Mouse (Mus musculus) left cerebral cortex, postnatal 14 days (tissue): ENCODE results near the gene Tectb. TPM values are rescaled to one million over a fixed set of nuclear protein-coding genes. Genes with fewer than 3 reads are reported as not detected.

Experiments used
- DNase-seq, 2 experiments: peaks; one replicate each; pipeline ENCODE4 v3.0.0; 2021 to 2022; ENCODE audit warnings: low spot score in 2 of 2, mixed read lengths in 1 of 2
- intact Hi-C: fragments of 180-260 bp; cut with DNase I; formaldehyde crosslinking; loops from one replicate; pipeline ENCODE4 v1.15.1; 2025
- microRNA-seq, 2 experiments: library from miRNA; unstranded; fragments of <30 nt; microRNA quantifications; one replicate each; pipeline ENCODE4 v1.2.0; 2022
- total RNA-seq, 2 experiments: library from RNA; stranded (reverse); gene quantifications; 2 replicates each; pipeline ENCODE4 v1.2.3; 2021

Gene Tectb
- total RNA-seq, 2 experiments from 2014 or later = 0.15 TPM; not detected in 1

- no peak for DNase-seq
- intact Hi-C loops = no loop called here
These were observed 55.5 kb downstream of the Tectb start for GRCm38 (mm10) chr19:55236026-55236425.

GRCm38 (mm10) chr19:55236564-55236963 is 56.0 kb downstream of the Tectb start:
- intact Hi-C loops = no loop called here
- DNase-seq = peak in 1 of 2 experiments; percentile 49

- no peak for DNase-seq
- intact Hi-C loops = no loop called here
These were observed 59.4 kb downstream of the Tectb start for GRCm38 (mm10) chr19:55239766-55240426.

- intact Hi-C loops = no loop called here
- DNase-seq = no peak
These were observed 60.7 kb downstream of the Tectb start, which contains the start of gene Gucy2g for GRCm38 (mm10) chr19:55241186-55241645. Gene Gucy2g (minus strand): TSS chr19:55241236.

GRCm38 (mm10) chr19:55244791-55245231 is 64.3 kb downstream of the Tectb start:
- DNase-seq = peak; percentile 40 to 60
- intact Hi-C loops = no loop called here

Small RNAs within 50 kb of the gene (microRNA-seq; reads per million reads assigned to microRNA genes)
- gene Mir6715 = 4.5 to 8.1 reads per million in 2 experiments

Other genes starting within 250 kb of the Tectb start
- gene Gpam, start 53.5 kb upstream of the Tectb start, total RNA-seq = 10 to 100 TPM; 65.0 to 66.0 TPM
- gene Gucy2g, start 60.5 kb downstream of the Tectb start, total RNA-seq = 1 to 10 TPM; 1.5 to 2.5 TPM
- 10 to 100 TPM; 38.1 to 38.7 TPM for gene Acsl5, start 71.2 kb downstream of the Tectb start, total RNA-seq
- gene Zdhhc6, start 135.3 kb downstream of the Tectb start, total RNA-seq = 10 to 100 TPM; 24.0 to 28.0 TPM
- gene Vti1a, start 135.6 kb downstream of the Tectb start, total RNA-seq = 10 to 100 TPM; 57.2 to 58.9 TPM